Mouse (Mus musculus) thymus, postnatal 10 days (tissue): ENCODE measurements at regions not wholly inside any gene's neighbourhood (a gene's known extent, or its start where the extent isn't known, plus 50 kb on each side); places are given as distances from the start of the nearest gene placed in this dataset.

Source experiments
- DNase-seq, 2 experiments: peaks; one replicate each; pipeline ENCODE4 v3.0.0; 2021; ENCODE audit warnings: low spot score in 2 of 2

GRCm38 (mm10) chr6:99984856-99985224 is 258.6 kb upstream of the Prok2 start:
- DNase-seq: no peak

GRCm38 (mm10) chr6:99984057-99984855 is 258.1 kb upstream of the Prok2 start:
- DNase-seq: no peak

GRCm38 (mm10) chr6:99979614-99980013 is 253.4 kb upstream of the Prok2 start:
- no peak for DNase-seq

- no peak for DNase-seq
These were observed 252.1 kb upstream of the Prok2 start for GRCm38 (mm10) chr6:99978164-99978746.

- DNase-seq: no peak
These were observed 250.0 kb upstream of the Prok2 start for GRCm38 (mm10) chr6:99976144-99976543.

- DNase-seq: no peak
These were observed 249.3 kb upstream of the Prok2 start for GRCm38 (mm10) chr6:99975486-99975885.

- no peak for DNase-seq
These were observed 248.3 kb upstream of the Prok2 start for GRCm38 (mm10) chr6:99974464-99974863.

- no peak for DNase-seq
These were observed 245.2 kb upstream of the Prok2 start for GRCm38 (mm10) chr6:99971376-99971775.

GRCm38 (mm10) chr6:99968889-99969288 is 242.7 kb upstream of the Prok2 start:
- DNase-seq: no peak

- no peak for DNase-seq
These were observed 241.3 kb upstream of the Prok2 start for GRCm38 (mm10) chr6:99967465-99967864.

- no peak for DNase-seq
These were observed 238.3 kb upstream of the Prok2 start for GRCm38 (mm10) chr6:99964540-99964939.

- DNase-seq: no peak
These were observed 237.8 kb upstream of the Prok2 start for GRCm38 (mm10) chr6:99964007-99964406.

- no peak for DNase-seq
These were observed 233.2 kb upstream of the Prok2 start for GRCm38 (mm10) chr6:99959371-99959770.

GRCm38 (mm10) chr6:99954832-99955830 is 228.9 kb upstream of the Prok2 start:
- DNase-seq: peak; percentile 15 to 28

GRCm38 (mm10) chr6:99953980-99954776 is 228.0 kb upstream of the Prok2 start:
- no peak for DNase-seq

- DNase-seq: no peak
These were observed 224.6 kb upstream of the Prok2 start for GRCm38 (mm10) chr6:99950811-99951210.

GRCm38 (mm10) chr6:99946917-99947316 is 220.7 kb upstream of the Prok2 start:
- DNase-seq: no peak

- no peak for DNase-seq
These were observed 220.3 kb upstream of the Prok2 start for GRCm38 (mm10) chr6:99946481-99946880.

GRCm38 (mm10) chr6:99945691-99946090 is 219.5 kb upstream of the Prok2 start:
- no peak for DNase-seq

- DNase-seq: no peak
These were observed 216.8 kb upstream of the Prok2 start for GRCm38 (mm10) chr6:99942958-99943357.

- DNase-seq: no peak
These were observed 213.9 kb upstream of the Prok2 start for GRCm38 (mm10) chr6:99940118-99940517.
